Mouse (Mus musculus): ENCODE data around the gene Dcun1d2.
"Not testable (repeated sequence)": the region's sequence is repeated elsewhere in the genome, so short reads cannot be mapped to it uniquely, and the experiment has no call there.

Dcun1d2 gene

DNA sequence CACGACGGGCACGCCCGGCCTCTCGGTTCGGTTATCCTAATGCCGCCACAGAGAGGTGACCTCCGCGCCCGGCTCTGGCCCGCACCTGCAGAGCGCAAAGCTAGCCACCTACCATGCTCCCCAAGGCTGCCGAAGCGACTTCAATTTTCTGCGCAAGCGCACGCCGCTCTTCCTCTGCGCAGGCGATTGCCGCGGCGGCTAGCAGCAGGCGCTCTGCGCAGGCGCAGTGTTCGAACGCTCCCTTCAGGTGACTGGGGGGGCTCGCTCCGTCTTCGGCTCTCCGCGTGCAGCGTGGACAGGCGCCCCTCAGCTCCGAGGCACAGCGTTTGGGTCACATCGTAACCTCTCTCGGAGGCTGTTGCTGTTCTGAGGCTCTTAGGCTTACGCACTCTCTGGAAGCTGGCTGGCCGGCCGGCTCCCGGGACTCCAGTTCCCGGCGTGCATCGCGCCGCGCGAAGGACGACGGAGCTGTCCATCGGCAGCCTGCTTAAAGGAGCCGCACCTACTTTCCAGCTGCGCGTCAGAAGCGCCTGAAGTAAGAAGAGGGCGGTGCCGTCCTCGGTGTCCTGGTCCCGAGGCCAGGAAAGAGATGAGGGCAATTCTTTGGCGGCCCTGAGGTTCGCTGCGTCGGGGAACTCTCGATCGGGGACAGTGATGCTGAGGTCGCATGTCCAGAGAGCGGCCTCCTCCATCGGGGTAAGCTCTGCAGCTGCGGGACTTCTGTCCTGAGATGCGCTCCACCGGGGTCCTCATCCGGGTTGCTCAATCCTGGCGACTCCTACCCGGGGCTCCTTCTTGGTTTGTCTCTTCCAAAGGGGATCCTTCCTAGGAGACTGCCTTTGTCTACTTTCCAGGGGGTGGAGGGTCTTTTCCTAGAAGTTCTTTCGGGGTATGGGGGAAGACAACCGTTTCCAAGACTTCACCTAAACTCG lies at the start of gene Dcun1d2, which contains the start of gene Tmco3:
TSS of gene Dcun1d2 (minus strand) at position 440 of the 932 bp plus-strand sequence.
TSS of gene Tmco3 (plus strand) at position 499 of the 932 bp plus-strand sequence.
- peak; percentile 97 for DNase-seq

DNA sequence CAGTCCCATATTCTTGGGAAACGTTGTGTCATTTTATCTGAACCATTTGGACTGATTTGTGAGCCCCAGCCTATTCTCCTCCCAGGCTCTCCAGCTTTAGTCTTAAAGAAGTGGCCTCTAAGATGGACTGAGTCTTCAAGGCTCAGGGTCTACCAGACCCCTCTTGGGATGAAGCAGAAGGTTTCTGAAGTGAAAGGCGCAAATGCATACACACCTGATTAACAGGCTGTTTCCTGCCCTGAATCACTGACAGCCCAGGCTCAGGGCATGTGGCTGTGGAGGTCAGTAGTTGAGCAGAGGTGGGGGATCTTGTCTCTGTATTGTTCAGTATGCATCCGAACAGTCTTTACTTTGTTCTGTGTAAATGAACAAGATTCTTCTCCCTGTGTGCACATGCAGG lies 49.7 kb upstream of the Dcun1d2 start:
- DNase-seq: no peak

DNA sequence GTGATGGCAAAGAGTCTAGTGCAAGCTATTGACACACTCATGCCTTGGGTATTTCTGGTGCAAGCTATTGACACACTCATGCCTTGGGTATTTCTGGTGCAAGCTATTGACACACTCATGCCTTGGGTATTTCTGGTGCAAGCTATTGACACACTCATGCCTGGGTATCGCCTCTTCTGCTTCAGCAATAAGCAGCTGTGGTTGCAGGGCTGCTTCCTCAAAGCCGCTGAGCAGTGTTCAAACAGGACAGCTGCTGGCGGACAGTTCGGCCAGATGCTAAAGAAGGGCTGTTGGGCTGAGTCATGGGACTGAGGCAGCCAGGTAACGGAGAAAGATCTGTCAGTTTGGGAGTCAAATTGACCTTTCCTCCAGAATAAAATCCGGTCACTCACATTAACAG lies 49.3 kb upstream of the Dcun1d2 start:
- DNase-seq: not testable (repeated sequence)

DNA sequence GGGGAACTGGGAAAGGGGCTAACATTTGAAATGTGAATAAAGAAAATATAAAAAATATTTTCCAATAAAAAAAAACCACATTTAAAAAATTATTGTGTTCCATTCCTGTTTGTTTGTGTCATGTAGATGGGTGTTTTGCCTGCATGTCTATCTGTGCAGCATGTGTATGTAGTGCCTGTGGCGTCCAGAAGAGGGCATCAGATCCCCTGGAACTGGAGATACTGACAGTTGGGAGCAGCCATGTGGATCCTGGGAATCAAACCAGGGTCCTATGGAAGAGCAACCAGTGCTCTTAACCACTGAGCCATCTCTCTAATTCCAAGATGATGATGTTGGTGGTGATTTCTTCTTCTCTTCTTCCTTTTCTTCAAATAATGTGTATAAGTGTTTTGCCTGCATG lies 46.7 kb upstream of the Dcun1d2 start:
- DNase-seq: no peak

DNA sequence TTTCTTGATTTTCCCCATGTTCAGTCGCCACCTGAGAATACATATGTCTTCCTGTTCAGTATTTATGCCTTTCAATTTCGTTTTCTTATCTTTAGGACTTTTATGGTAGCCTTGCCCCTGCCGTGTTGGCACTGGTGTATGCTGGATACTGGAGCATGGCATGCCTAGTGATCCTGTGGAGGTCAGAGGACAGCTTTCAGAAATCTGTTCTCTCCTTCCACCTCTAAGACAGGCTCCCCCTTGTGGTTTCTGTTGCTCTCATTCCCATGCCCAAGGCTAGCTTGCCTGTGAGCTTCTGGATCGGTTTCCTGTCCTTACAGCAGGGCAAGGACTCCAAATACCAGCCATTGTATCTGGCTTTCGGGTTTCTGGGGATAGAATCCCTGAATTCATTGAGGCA lies 38.7 kb upstream of the Dcun1d2 start:
- DNase-seq: no peak

DNA sequence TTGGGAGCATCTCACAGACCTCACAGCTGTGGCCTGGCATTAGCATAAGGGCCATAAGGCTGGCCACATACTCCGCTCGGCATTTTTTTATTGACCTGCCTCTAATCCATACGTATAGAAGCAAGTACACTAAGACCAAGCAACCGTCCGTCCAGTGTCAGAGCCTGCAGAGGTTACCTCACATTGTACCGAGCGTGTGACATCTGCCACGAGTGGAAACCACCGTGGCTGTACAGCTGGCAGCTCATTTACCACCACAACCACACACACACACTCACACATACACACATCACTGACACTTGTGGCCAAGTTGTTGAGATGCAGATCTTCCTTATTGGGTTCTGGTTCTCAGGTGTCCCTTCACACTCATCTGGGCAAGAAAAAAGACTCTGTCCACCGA lies 28.7 kb upstream of the Dcun1d2 start:
- DNase-seq: no peak

DNA sequence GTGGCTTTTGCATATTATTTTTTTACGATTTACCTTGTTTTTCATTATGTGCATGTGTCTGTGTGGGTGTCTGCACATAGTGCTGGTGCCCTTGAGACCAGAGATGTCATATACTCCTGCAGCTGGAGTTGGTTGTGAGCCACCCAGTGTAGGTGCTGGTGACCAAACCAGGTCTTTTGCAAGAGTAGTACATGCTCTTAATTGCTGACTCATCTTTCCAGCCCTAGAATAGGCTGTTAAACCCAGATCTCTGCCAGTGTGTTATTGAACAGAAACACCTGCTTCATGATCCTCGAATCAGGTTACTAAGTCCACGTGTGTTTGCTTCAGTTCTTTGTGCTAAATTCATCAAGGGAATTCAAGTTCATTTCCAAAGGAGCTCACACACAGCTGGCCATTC lies 27.0 kb upstream of the Dcun1d2 start:
- no peak for DNase-seq

DNA sequence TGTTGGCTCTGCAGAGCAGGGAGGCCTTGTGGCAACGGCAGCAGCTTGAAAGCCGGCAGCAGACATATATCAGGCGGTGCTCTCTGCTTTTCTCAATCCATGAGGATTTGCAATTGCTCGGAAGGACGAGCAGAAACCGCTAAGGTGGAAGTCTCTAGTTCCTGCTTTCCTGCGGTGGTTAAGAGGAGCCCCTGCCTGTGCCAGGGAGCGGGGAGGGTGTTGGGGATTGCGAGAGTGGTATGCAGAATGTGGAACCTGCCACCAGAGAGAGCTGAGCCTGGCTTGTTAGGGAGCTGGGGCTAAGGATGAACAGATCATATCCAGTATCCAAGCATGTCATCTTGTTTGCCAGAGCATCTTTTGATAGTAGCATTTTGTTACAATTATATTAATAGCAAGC lies 19.0 kb upstream of the Dcun1d2 start:
- no peak for DNase-seq

DNA sequence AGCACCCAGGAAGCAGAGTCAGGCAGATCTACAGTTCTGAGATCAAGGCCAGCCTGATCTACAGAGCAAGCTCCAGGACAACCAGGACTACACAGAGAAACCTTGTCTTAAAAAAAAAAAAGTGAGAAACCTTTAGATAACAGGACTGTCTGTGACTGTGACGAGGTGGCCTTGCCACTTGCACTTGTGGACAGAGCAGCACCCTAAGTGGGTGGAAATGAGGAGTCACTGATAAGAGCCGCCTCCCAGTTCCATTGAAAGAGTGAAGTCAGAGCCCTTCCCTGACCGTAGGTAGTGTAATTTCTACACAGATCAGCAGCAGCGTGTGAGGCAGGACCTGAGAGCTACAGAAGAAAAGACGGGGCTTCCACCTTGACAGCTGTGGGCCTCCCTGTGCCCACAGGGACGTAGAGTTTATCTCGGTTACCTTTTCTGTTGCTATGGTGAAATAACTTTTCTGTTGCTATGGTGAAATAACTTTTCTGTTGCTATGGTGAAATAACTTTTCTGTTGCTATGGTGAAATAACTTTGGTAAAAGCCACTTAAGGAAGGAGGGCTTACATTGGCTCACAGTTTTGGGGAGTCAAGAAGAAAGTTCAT lies 18.5 kb upstream of the Dcun1d2 start:
- no peak for DNase-seq

DNA sequence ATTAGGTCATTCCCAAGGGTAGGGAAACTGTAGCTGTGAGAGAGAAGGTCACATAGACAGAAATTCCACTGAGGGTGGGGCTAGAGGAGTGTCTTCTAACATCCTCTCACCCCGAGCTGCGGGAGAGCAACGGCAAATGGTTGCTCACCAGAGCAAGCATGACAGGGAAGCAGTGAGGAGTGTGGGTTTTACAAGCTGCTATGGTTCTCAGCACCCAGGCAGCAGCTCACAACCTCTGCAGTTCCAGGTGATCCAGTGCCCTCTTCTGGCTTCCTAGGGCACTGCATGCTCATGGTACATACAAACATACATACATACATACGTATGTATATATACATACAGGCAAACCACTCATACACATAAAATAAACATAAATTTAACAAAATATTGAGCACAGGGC lies 18.0 kb upstream of the Dcun1d2 start:
- no peak for DNase-seq

DNA sequence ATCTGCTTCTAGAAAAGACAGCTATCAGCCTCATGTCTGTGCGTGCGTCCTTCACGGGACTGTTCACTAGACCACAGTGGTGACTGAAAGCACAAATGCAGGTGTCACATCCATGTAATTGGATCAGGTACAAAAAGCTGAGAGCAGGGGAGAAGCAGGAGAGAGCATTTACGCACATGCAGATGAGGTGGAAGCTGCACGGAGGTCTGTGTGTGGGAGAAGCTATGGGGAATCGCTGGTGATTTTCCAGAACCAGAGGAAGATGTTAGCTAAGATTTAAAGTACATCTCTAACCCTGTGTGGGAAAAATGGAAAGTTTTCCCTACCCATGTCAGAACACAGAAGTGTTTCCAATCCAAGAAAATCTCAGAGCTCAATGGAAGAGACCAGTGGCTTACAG lies 17.5 kb upstream of the Dcun1d2 start:
- DNase-seq: no peak

DNA sequence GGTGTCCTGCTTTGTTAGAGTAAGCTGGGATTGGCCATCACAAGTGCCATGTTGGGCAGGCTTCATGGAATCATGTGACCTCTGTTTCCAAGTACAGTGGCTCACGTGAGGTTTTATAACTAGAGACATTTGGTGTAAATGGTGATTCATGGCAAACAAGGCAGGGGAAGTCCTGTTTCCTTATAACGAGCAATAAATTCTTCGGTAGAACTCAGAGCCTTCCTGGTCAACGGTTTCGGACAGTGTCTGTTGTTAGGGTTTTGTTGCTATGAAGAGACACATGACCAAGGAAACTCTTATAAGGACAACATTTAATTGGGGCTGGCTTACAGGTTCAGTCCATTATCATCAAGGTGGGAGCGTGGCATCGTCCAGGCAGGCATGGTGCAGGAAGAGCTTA lies 13.1 kb upstream of the Dcun1d2 start:
- no peak for DNase-seq

DNA sequence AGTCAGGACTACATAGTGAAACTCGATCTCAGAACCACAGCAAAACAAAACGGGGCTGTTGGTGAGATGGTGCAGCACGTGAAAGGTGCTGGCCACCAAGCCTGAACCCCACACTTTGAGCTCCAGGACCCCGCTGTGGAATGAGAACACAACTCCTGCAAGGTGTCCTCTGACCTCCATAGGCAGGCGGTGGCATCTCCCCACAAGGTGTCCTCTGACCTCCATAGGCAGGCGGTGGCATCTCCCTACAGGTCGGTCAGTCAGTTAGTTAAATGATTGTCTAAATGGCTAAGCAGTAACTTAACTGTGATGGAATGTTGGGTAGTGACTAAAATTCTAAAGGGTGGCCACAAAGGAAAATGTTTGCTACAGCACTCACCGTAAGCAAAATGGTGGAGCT lies 11.6 kb upstream of the Dcun1d2 start:
- no peak for DNase-seq

DNA sequence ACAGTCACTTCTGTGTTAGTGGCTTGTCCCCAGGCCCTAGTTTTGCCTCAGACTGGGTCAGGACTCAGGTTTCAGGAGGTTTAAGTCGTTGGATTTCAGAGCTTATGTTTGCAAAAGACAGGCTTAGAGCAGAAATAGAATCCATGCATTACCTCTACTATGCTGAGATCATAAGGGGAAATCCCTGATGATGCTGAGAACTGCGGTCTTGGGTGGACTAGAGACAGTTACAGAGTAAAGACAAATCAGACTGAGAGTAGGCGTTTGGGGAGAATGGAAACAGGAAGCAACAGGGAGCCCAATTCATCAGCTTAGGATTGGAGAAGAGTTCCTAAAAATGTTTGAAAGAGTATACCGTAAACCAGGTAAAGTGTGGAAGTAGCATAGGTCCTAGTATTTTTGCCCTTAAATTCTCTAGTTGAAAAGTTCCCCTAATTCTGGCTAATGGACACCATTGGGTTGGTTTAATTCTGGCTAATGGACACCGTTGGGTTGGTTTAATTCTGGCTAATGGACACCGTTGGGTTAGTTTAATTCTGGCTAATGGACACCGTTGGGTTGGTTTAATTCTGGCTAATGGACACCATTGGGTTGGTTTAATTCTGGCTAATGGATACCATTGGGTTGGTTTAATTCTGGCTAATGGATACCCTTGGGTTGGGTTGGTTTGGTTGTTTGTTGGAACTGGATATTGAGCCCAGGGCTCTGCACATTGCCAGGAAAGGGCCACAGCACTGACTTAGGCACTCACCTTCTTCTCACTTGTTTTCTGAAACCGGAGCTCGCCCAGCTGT lies 5.9 kb upstream of the Dcun1d2 start:
- DNase-seq: no peak

DNA sequence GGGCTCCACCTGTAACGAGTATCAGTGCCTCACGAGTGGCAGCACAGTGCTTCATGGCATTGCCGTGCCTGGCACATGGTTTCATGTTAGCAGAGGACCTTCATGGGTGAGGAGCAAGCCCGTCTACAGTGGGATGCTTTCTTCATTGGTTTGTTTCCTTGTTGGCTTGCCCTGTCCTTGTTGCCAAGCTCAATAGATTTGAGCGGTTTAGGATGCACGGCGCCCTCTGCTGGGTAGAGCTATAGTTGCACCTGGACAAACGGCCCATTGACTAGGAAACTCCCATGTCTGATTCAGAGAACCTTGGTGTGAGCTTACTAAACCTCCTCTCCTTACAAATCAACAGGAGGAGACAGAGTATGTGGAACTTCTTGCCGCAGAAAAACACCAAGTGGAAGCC lies 4.4 kb upstream of the Dcun1d2 start:
- peak; percentile 68 for DNase-seq

DNA sequence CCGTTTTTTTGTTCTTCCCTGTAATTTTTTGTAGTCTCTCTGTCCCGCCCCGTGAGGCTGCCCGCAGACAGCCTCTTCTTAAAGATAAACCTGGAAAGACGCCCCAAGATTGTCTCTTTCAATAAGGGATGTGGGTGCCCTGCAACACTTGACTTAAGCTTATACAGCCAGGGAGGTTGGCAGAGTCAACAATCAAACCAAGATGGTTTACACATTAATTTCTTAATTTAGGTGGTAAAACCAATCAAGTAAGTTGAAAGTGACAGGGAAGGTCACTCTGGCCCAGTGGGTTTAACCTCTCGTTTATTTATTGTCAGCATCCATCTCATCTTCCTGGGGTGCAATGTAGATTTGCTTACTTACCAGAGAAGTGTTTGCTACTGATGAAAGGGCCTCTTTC lies 715 bp upstream of the Dcun1d2 start:
- DNase-seq: no peak

DNA sequence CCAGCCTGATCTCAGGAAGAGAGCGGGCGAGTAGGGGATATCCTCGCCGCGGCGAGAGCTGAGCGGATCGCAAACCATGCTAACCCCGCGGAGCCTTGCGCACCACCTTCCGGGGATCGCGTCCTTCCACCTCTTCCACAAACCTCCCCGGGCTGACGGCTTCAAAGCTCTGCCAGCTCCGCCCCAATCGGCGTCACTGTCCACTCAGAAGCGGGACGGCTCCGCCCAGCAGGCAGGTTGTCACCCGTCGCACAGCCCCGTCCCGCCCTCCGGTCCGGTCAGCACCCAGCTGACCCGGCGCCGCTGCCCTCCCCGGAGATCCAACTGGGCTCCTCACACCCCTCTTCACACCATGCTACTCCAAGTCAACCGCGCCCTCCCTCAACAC lies 633 bp downstream of the Dcun1d2 start:
- peak; percentile 94 for DNase-seq

DNA sequence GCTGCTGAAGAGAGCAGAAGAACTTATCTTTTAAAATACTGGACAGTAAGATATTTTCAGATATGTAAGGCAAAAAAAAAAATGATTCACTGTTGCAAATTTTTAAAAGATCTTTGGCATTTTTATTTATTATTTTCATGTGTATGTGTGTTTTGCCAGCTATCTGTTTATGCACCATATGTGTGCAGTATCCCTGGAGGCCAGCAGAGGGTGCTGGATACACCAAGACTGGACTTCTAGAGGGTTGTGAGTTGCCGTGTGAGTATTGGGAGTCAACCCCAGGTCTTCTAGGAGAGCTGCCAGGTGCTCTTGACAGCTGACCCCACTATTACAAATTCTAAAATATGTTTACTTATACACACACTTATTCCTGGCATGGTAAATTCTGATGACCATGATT lies 4.7 kb downstream of the Dcun1d2 start:
- no peak for DNase-seq

DNA sequence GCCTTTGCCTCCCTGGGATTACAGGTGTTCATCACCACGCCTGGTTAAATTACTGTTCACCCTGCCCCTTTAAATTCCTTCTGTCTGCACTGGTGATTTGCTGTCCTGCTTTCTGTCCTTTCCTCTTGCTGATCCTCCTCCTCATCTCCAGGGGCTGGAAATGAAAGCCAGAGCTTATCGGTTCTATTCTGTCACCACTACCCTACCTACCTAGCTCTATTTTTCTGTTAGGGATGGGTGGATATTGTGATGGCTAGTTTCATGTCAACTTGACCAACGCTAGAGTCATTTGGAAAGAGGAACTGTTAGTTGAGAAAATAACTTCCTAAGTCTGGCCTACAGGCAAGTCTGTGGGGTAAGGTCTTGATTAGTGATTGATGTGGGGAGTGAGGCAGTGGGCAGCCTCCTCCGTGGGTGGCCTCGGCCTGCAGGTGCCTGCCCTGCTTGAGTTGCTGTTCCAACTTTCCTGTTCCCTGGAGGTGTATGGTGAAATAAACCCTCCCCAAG lies 10.9 kb downstream of the Dcun1d2 start:
- DNase-seq: no peak

DNA sequence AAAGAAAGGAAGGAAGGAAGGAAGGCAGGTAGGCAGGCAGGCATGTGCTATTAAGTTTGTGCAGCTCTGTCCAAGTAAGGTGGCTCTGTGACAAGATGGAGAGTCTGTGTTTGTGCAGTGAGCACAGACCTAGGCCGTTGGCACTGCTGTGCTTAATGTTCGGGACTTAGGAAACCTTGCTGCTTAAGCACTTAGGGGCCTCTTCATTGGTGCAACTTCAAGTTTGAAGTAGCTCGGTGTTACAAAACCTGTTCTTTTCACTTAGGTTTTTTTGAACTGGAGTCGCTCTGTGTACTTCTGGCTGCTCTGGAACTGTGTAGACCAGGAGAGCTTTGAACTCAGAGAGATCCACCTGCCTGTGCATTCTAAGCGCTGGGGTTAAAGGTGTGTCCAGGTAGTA lies 15.1 kb downstream of the Dcun1d2 start:
- DNase-seq: no peak

DNA sequence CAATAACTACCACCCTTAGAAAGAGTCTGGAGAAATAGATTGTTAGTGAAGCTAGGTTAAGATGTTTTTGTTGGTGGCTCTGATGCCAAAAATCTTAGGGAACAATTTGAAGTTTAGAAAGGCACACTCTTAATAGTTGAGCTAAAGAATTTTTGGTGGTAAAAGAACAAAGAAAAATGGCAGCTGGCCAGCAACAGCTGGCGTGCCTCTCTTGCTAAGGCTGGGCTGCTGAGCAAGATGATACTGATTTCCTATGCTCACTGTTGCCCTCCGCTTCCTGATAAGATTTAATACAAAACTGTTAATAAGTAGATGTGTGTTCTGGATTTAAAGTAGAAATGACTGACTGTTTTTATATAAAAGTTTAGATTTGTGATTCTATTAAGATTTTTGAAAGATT lies 20.4 kb downstream of the Dcun1d2 start:
- no peak for DNase-seq

DNA sequence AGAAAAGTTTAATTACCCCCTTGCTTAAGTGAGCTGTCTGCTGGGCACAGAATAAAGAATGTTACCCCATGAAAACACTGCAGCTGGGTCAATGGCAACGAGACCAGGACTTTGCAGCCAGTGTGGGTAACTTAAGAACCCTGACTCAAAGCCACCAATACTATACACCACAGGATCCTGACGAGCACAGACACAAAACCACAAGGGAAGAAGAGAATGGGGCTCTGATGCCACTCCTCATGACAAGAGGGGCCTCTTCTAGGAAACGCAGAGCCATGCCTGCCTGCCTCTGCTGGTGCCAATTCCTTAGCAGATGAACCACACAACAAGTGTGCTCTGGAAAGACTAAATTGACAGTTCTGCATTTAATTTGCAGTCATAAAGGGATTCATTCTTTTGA lies 24.6 kb downstream of the Dcun1d2 start:
- DNase-seq: no peak

DNA sequence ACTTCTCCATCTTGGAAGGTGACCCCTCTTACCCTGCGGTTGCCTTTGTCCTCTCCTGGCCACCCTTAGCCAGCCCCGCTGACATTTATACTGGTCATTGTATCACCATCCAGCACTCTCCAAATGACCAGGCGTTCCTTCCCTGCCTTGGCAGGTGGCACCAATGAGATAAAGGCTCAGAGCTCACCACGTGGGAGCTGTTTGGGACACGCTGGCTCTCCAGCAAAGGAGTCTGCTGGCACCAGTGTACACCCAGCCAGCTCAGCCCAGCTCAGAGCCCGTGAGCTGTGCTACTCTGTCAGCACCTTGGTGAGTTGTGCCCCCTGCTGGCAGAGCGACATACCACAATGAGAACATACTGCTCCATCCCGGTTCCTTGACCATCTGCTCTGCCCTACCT lies 33.9 kb downstream of the Dcun1d2 start, which contains the start of gene Adprhl1:
TSS of gene Adprhl1 (minus strand) at position 144 of the 400 bp plus-strand sequence.
- DNase-seq: peak; percentile 72

Measured in cerebellum, adult 11-12 months (tissue).